Mouse (Mus musculus): ENCODE measurements around the gene Ift81. TPM values are rescaled to one million over a fixed set of nuclear protein-coding genes. Genes with fewer than 3 reads are reported as not detected.
A peak's percentile ranks its signal among the peaks of the same experiment; 100 is the strongest.

The Ift81 gene
- polyA plus RNA-seq, 1 experiment from 2014 or later = 33.3 TPM

- WGBS = 67% methylated on average over 14 of the region's 14 CpGs
- Histone ChIP-seq H3K27me3 (ENCODE audit: insufficient read depth, low read length) (no peaks in the 10 kb centered on the region), H3K27ac (ENCODE audit: low read length) (peak overlapping the region; percentile 82), H3K36me3 (ENCODE audit: insufficient read depth, low read length) (no peaks in the 10 kb centered on the region), H3K9me3 (ENCODE audit: low read length) (no peaks in the 10 kb centered on the region), H3K4me2 (replicated peaks; ENCODE audit: low read depth, low read length) (no peak overlapping the region), H3K4me3 (ENCODE audit: low read length) (no peak overlapping the region), H3K4me1 (ENCODE audit: insufficient read depth, low read length) (peaks cover 49% of the 10 kb centered on the region), H3K9ac (replicated peaks; ENCODE audit: low read length) (no peak overlapping the region)
- no peak for ATAC-seq (ENCODE audit: low FRiP score, low TSS enrichment)
Observed at GRCm38 (mm10) chr5:122525238-122525931, 88.9 kb downstream of the Ift81 start.

GRCm38 (mm10) chr5:122524854-122525237 is 89.5 kb downstream of the Ift81 start:
- 65% methylated on average over 4 of the region's 4 CpGs for WGBS
- H3K9me3 ChIP-seq (ENCODE audit: low read length) = no peaks in the 10 kb centered on the region
- no peak overlapping the region for H3K4me3 ChIP-seq (ENCODE audit: low read length)
- peaks cover 44% of the 10 kb centered on the region for H3K4me1 ChIP-seq (ENCODE audit: insufficient read depth, low read length)
- no peaks in the 10 kb centered on the region for H3K27me3 ChIP-seq (ENCODE audit: insufficient read depth, low read length)
- no peaks in the 10 kb centered on the region for H3K36me3 ChIP-seq (ENCODE audit: insufficient read depth, low read length)
- peak; percentile 54 for ATAC-seq (ENCODE audit: low FRiP score, low TSS enrichment)
- H3K27ac ChIP-seq (ENCODE audit: low read length) = peak overlapping the region; percentile 82
- no peak overlapping the region for H3K4me2 ChIP-seq (replicated peaks; ENCODE audit: low read depth, low read length)
- 0 out of 2 replicates have a peak overlapping the region, but pooled peaks have one; percentile 35 for H3K9ac ChIP-seq (replicated peaks; ENCODE audit: low read length)

- Histone ChIP-seq H3K27me3 (ENCODE audit: insufficient read depth, low read length) (no peaks in the 10 kb centered on the region), H3K36me3 (ENCODE audit: insufficient read depth, low read length) (no peaks in the 10 kb centered on the region), H3K9ac (replicated peaks; ENCODE audit: low read length) (0 out of 2 replicates have a peak overlapping the region, but pooled peaks have one; percentile 35), H3K27ac (ENCODE audit: low read length) (peak overlapping the region; percentile 82), H3K4me3 (ENCODE audit: low read length) (no peak overlapping the region), H3K4me2 (replicated peaks; ENCODE audit: low read depth, low read length) (no peak overlapping the region), H3K4me1 (ENCODE audit: insufficient read depth, low read length) (peaks cover 42% of the 10 kb centered on the region), H3K9me3 (ENCODE audit: low read length) (no peaks in the 10 kb centered on the region)
- WGBS = 76% methylated on average over 3 of the region's 3 CpGs
- no peak for ATAC-seq (ENCODE audit: low FRiP score, low TSS enrichment)
Observed at GRCm38 (mm10) chr5:122524244-122524643, 90.1 kb downstream of the Ift81 start.

GRCm38 (mm10) chr5:122521130-122521473 is 93.2 kb downstream of the Ift81 start:
- peaks cover 27% of the 10 kb centered on the region for H3K4me1 ChIP-seq (ENCODE audit: insufficient read depth, low read length)
- no peaks in the 10 kb centered on the region for H3K9me3 ChIP-seq (ENCODE audit: low read length)
- no peak overlapping the region for H3K27ac ChIP-seq (ENCODE audit: low read length)
- H3K4me3 ChIP-seq (ENCODE audit: low read length) = no peak overlapping the region
- H3K27me3 ChIP-seq (ENCODE audit: insufficient read depth, low read length) = no peaks in the 10 kb centered on the region
- no peak overlapping the region for H3K9ac ChIP-seq (replicated peaks; ENCODE audit: low read length)
- H3K4me2 ChIP-seq (replicated peaks; ENCODE audit: low read depth, low read length) = no peak overlapping the region
- no peak for ATAC-seq (ENCODE audit: low FRiP score, low TSS enrichment)
- H3K36me3 ChIP-seq (ENCODE audit: insufficient read depth, low read length) = no peaks in the 10 kb centered on the region
- WGBS = 59% methylated on average over 3 of the region's 3 CpGs

- WGBS = 42% methylated on average over 23 of the region's 23 CpGs
- H3K4me3 ChIP-seq (ENCODE audit: low read length) = no peak overlapping the region
- no peak overlapping the region for H3K9ac ChIP-seq (replicated peaks; ENCODE audit: low read length)
- no peak overlapping the region for H3K27ac ChIP-seq (ENCODE audit: low read length)
- no peaks in the 10 kb centered on the region for H3K9me3 ChIP-seq (ENCODE audit: low read length)
- ATAC-seq (ENCODE audit: low FRiP score, low TSS enrichment) = no peak
- no peak overlapping the region for H3K4me2 ChIP-seq (replicated peaks; ENCODE audit: low read depth, low read length)
- H3K36me3 ChIP-seq (ENCODE audit: insufficient read depth, low read length) = no peaks in the 10 kb centered on the region
- no peaks in the 10 kb centered on the region for H3K27me3 ChIP-seq (ENCODE audit: insufficient read depth, low read length)
- peaks cover 27% of the 10 kb centered on the region for H3K4me1 ChIP-seq (ENCODE audit: insufficient read depth, low read length)
Observed at GRCm38 (mm10) chr5:122520254-122521129, 93.8 kb downstream of the Ift81 start.

GRCm38 (mm10) chr5:122519043-122519660 is 95.2 kb downstream of the Ift81 start:
- Histone ChIP-seq H3K9me3 (ENCODE audit: low read length) (no peaks in the 10 kb centered on the region), H3K27me3 (ENCODE audit: insufficient read depth, low read length) (no peaks in the 10 kb centered on the region), H3K9ac (replicated peaks; ENCODE audit: low read length) (no peak overlapping the region), H3K4me3 (ENCODE audit: low read length) (no peak overlapping the region), H3K4me2 (replicated peaks; ENCODE audit: low read depth, low read length) (no peak overlapping the region), H3K27ac (ENCODE audit: low read length) (no peak overlapping the region), H3K4me1 (ENCODE audit: insufficient read depth, low read length) (peaks cover 23% of the 10 kb centered on the region), H3K36me3 (ENCODE audit: insufficient read depth, low read length) (no peaks in the 10 kb centered on the region)
- WGBS = 28% methylated on average over 7 of the region's 7 CpGs
- ATAC-seq (ENCODE audit: low FRiP score, low TSS enrichment) = no peak

GRCm38 (mm10) chr5:122518247-122518646 is 96.1 kb downstream of the Ift81 start:
- H3K9ac ChIP-seq (replicated peaks; ENCODE audit: low read length) = no peak overlapping the region
- no peak for ATAC-seq (ENCODE audit: low FRiP score, low TSS enrichment)
- H3K9me3 ChIP-seq (ENCODE audit: low read length) = no peaks in the 10 kb centered on the region
- H3K36me3 ChIP-seq (ENCODE audit: insufficient read depth, low read length) = no peaks in the 10 kb centered on the region
- H3K4me3 ChIP-seq (ENCODE audit: low read length) = no peak overlapping the region
- H3K4me2 ChIP-seq (replicated peaks; ENCODE audit: low read depth, low read length) = no peak overlapping the region
- WGBS = 31% methylated on average over 8 of the region's 8 CpGs
- no peaks in the 10 kb centered on the region for H3K27me3 ChIP-seq (ENCODE audit: insufficient read depth, low read length)
- H3K27ac ChIP-seq (ENCODE audit: low read length) = no peak overlapping the region
- H3K4me1 ChIP-seq (ENCODE audit: insufficient read depth, low read length) = peaks cover 30% of the 10 kb centered on the region

- no peaks in the 10 kb centered on the region for H3K27me3 ChIP-seq (ENCODE audit: insufficient read depth, low read length)
- no peak for ATAC-seq (ENCODE audit: low FRiP score, low TSS enrichment)
- WGBS = 78% methylated on average over 5 of the region's 5 CpGs
- H3K9me3 ChIP-seq (ENCODE audit: low read length) = no peaks in the 10 kb centered on the region
- H3K9ac ChIP-seq (replicated peaks; ENCODE audit: low read length) = no peak overlapping the region
- no peak overlapping the region for H3K4me3 ChIP-seq (ENCODE audit: low read length)
- no peaks in the 10 kb centered on the region for H3K36me3 ChIP-seq (ENCODE audit: insufficient read depth, low read length)
- no peak overlapping the region for H3K4me2 ChIP-seq (replicated peaks; ENCODE audit: low read depth, low read length)
- peaks cover 33% of the 10 kb centered on the region for H3K4me1 ChIP-seq (ENCODE audit: insufficient read depth, low read length)
- H3K27ac ChIP-seq (ENCODE audit: low read length) = no peak overlapping the region
Observed at GRCm38 (mm10) chr5:122516901-122517300, 97.4 kb downstream of the Ift81 start.

GRCm38 (mm10) chr5:122516029-122516730 is 98.1 kb downstream of the Ift81 start:
- H3K27ac ChIP-seq (ENCODE audit: low read length) = no peak overlapping the region
- no peak overlapping the region for H3K4me3 ChIP-seq (ENCODE audit: low read length)
- H3K4me2 ChIP-seq (replicated peaks; ENCODE audit: low read depth, low read length) = no peak overlapping the region
- no peak for ATAC-seq (ENCODE audit: low FRiP score, low TSS enrichment)
- H3K9ac ChIP-seq (replicated peaks; ENCODE audit: low read length) = no peak overlapping the region
- no peaks in the 10 kb centered on the region for H3K9me3 ChIP-seq (ENCODE audit: low read length)
- H3K27me3 ChIP-seq (ENCODE audit: insufficient read depth, low read length) = no peaks in the 10 kb centered on the region
- H3K36me3 ChIP-seq (ENCODE audit: insufficient read depth, low read length) = no peaks in the 10 kb centered on the region
- H3K4me1 ChIP-seq (ENCODE audit: insufficient read depth, low read length) = peaks cover 40% of the 10 kb centered on the region
- WGBS = 73% methylated on average over 11 of the region's 11 CpGs

Data from kidney, embryonic 16.5 days (tissue).